Mouse (Mus musculus): ENCODE results near the gene Srcin1.

- no peak for TF ChIP-seq CTCF (IDR thresholded peaks at IDR 0.05; ENCODE audit: low read depth)
- no peak for TF ChIP-seq EP300 (IDR thresholded peaks at IDR 0.05; ENCODE audit: low read depth)
Observed at GRCm38 (mm10) chr11:97546804-97547411, 29.1 kb downstream of the Srcin1 start.

Measured in heart, postnatal 0 days (tissue).